Mouse (Mus musculus): Measurements from ENCODE around the gene Cdkn1a. TPM values are rescaled to one million over a fixed set of nuclear protein-coding genes. Genes with fewer than 3 reads are reported as not detected.

The Cdkn1a gene
- polyA plus RNA-seq, 1 experiment from 2014 or later = 34.0 TPM

DNA sequence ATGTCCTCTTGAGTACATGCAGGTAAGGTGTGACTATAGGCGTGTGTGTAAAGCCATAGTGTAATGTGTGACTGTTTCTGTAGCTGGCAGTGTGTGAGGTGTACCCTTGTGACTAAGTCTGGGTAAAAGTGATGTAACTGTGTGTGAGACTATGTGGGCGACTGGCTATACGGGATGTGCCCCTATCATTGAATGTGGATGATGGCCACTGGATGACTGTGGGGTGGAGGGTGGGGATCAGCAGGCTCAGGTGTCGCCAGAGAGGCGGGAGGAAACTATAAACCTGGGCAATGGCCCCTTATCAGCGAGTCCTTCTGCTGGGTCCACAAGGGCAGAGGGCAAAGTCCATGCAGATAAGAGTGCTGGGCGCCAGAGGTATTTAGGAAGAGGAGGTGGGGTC, 40.9 kb upstream of the Cdkn1a start:
- Histone ChIP-seq H3K9ac (no peak overlapping the region), H3K4me3 (replicated peaks) (no peak overlapping the region), H3K9me3 (no peaks in the 10 kb centered on the region), H3K4me1 (0 out of 2 replicates have a peak, but pooled peaks cover 4% of the 10 kb centered on the region), H3K36me3 (replicated peaks) (peaks cover 29% of the 10 kb centered on the region), H3K27ac (no peak overlapping the region), H3K4me2 (no peak overlapping the region), H3K27me3 (no peaks in the 10 kb centered on the region)
- 86% methylated on average over 7 of the region's 7 CpGs for WGBS
- no peak for ATAC-seq (ENCODE audit: low FRiP score)

DNA sequence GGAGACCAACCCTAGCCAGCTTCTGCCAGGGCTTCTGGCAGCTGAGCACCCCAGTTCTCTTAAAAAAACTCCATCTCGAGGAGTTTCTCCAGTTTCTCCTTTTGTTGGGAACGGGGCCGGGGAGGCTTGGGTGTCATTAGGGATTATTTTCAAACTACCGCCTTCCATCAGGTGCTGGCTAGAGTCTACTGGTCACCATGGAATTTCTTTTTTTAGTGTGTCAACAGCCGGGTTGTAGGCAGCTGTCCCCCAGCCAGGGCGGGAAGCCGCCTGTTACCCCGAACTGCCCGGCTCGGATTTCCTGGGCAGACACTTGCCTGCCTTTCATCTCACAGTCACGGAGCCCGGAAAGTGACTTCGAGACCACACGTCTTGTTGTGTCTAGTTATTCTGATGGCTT, 40.0 kb upstream of the Cdkn1a start:
- Histone ChIP-seq H3K27me3 (no peaks in the 10 kb centered on the region), H3K9me3 (no peaks in the 10 kb centered on the region), H3K4me3 (replicated peaks) (no peak overlapping the region), H3K9ac (peak overlapping the region; percentile 13; the same call in 1 of the 2 replicates), H3K27ac (no peak overlapping the region), H3K4me2 (no peak overlapping the region), H3K4me1 (0 out of 2 replicates have a peak, but pooled peaks cover 4% of the 10 kb centered on the region), H3K36me3 (replicated peaks) (peaks cover 20% of the 10 kb centered on the region)
- no peak for ATAC-seq (ENCODE audit: low FRiP score)
- 74% methylated on average over 14 of the region's 14 CpGs for WGBS

DNA sequence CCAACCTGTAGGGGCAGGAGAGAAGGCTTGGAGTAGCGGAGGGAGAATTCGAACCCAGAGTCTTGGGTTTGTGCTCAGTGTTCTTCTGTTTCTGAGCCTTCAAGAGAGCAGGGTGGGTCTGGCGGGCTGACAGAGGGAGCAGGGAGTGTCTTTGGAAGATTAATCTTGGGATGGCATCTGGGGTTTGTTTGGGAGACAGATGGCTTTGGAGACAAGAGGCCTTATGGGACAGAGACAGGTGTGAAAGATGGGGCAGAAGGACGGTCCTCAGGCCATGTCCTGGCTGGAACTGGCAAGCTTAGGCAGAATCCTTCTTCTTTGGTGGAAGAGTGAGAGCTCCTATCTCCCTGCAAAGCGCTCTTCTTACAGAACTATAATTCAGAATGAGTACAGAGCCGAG, 37.7 kb upstream of the Cdkn1a start:
- Histone ChIP-seq H3K9me3 (no peaks in the 10 kb centered on the region), H3K36me3 (replicated peaks) (peaks cover 1% of the 10 kb centered on the region; the same call in 1 of the 2 replicates), H3K27ac (no peak overlapping the region), H3K4me3 (replicated peaks) (no peak overlapping the region), H3K27me3 (no peaks in the 10 kb centered on the region), H3K9ac (no peak overlapping the region), H3K4me2 (no peak overlapping the region), H3K4me1 (peaks cover 17% of the 10 kb centered on the region)
- ATAC-seq (ENCODE audit: low FRiP score) = no peak
- WGBS = 91% methylated on average over 6 of the region's 6 CpGs

- 81% methylated on average over 7 of the region's 7 CpGs for WGBS
- no peak for ATAC-seq (ENCODE audit: low FRiP score)
- peaks cover 16% of the 10 kb centered on the region for H3K4me1 ChIP-seq
- H3K36me3 ChIP-seq (replicated peaks) = no peaks in the 10 kb centered on the region
- H3K4me3 ChIP-seq (replicated peaks) = no peak overlapping the region
- no peaks in the 10 kb centered on the region for H3K9me3 ChIP-seq
- no peak overlapping the region for H3K4me2 ChIP-seq
- H3K27ac ChIP-seq = no peak overlapping the region
- no peak overlapping the region for H3K9ac ChIP-seq
- H3K27me3 ChIP-seq = no peaks in the 10 kb centered on the region
Observed at GRCm38 (mm10) chr17:29053841-29054240, 36.9 kb upstream of the Cdkn1a start.

GRCm38 (mm10) chr17:29054429-29054828, 36.3 kb upstream of the Cdkn1a start:
- ATAC-seq (ENCODE audit: low FRiP score) = no peak
- Histone ChIP-seq H3K4me1 (peaks cover 13% of the 10 kb centered on the region), H3K4me3 (replicated peaks) (no peak overlapping the region), H3K4me2 (no peak overlapping the region), H3K27me3 (no peaks in the 10 kb centered on the region), H3K27ac (no peak overlapping the region), H3K36me3 (replicated peaks) (no peaks in the 10 kb centered on the region), H3K9ac (no peak overlapping the region), H3K9me3 (no peaks in the 10 kb centered on the region)
- WGBS = 80% methylated on average over 6 of the region's 6 CpGs

DNA sequence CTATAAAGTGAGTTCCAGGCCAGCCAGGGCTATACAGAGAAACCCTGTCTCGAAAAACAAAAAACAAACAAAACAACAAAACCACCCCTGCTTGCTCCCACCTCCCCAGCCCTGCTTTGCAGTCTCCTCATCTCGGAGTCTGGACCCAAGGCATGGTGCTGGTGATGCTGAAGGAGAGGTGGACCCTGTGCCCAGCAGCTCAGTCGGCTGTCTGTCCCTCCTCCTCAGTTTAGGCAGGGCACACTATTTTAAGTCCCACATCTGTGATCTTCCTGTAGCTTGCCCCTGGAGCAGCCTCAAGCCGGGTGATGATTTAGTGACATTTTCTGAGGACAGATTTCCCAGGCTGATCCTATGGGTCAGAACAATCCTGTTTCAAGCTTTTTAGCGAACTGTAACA, 35.2 kb upstream of the Cdkn1a start:
- no peak for ATAC-seq (ENCODE audit: low FRiP score)
- Histone ChIP-seq H3K27ac (no peak overlapping the region), H3K4me1 (peaks cover 13% of the 10 kb centered on the region), H3K4me2 (no peak overlapping the region), H3K9ac (no peak overlapping the region), H3K4me3 (replicated peaks) (no peak overlapping the region), H3K27me3 (no peaks in the 10 kb centered on the region), H3K9me3 (no peaks in the 10 kb centered on the region), H3K36me3 (replicated peaks) (no peaks in the 10 kb centered on the region)
- 70% methylated on average over 5 of the region's 5 CpGs for WGBS

GRCm38 (mm10) chr17:29056207-29056606, 34.6 kb upstream of the Cdkn1a start:
- no peak overlapping the region for H3K4me2 ChIP-seq
- peaks cover 13% of the 10 kb centered on the region for H3K4me1 ChIP-seq
- no peaks in the 10 kb centered on the region for H3K9me3 ChIP-seq
- no peaks in the 10 kb centered on the region for H3K36me3 ChIP-seq (replicated peaks)
- no peak overlapping the region for H3K4me3 ChIP-seq (replicated peaks)
- no peaks in the 10 kb centered on the region for H3K27me3 ChIP-seq
- WGBS = 55% methylated on average over 7 of the region's 7 CpGs
- H3K9ac ChIP-seq = no peak overlapping the region
- H3K27ac ChIP-seq = no peak overlapping the region
- 0 out of 2 replicates have a peak, but pooled peaks have one; percentile 6 for ATAC-seq (ENCODE audit: low FRiP score)

DNA sequence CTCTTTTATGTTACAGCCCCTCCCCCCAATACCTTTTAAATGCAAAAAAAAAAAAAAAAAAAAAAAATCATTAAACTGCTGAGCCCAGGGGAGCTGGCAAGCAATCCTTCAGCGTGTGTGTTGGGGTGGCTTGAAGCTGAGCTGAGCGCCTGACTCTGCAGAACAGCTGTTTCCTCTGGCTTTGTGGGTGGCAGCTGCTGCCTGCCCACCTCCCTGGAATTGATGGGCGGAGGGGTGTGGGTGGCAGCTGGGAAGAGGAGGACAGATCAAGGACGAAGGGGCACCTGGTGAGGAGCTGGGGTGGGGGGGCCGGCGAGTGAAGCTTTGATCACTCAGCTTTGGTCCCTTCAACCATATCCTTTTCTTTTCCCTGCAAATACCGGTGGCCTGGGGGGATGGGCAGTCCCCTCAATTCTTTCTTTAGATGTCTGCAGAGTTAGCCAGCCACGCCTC, 34.1 kb upstream of the Cdkn1a start:
- peak; percentile 55 for ATAC-seq (ENCODE audit: low FRiP score)
- Histone ChIP-seq H3K27ac (peak overlapping the region; percentile 32; the same call in 1 of the 2 replicates), H3K4me1 (peaks cover 13% of the 10 kb centered on the region), H3K4me2 (no peak overlapping the region; the same call in 1 of the 2 replicates), H3K36me3 (replicated peaks) (no peaks in the 10 kb centered on the region), H3K9ac (no peak overlapping the region), H3K4me3 (replicated peaks) (no peak overlapping the region), H3K27me3 (no peaks in the 10 kb centered on the region), H3K9me3 (no peaks in the 10 kb centered on the region)
- 5% methylated on average over 8 of the region's 8 CpGs for WGBS

DNA sequence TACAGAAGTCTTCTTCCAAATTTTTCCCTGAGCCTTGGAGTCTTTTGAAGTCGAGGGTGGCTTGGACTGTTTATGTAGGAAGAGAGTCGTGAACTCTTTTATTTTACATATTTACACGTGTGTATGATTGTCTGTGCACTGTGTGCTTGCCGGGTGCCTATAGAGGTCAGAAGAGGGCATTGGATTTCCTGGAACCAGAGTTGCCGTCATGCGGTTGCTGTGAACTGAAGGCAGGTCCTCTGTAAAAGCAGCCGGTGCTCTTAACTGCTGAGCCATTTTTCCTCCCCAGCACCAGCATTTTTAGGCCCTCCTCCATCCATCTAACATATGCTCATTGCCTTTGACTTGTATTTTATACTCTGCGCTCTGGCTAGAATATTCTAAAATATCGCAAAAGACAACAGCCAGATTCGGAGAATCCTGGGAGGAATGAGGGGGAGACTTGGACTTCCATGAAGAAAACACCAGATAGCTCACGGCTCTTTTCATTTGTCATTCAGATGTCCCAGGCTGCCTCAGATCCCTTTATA, 33.4 kb upstream of the Cdkn1a start:
- peak overlapping the region; percentile 32; the same call in 1 of the 2 replicates for H3K27ac ChIP-seq
- WGBS = 87% methylated on average over 11 of the region's 11 CpGs
- no peaks in the 10 kb centered on the region for H3K27me3 ChIP-seq
- peaks cover 16% of the 10 kb centered on the region for H3K4me1 ChIP-seq
- no peaks in the 10 kb centered on the region for H3K9me3 ChIP-seq
- no peaks in the 10 kb centered on the region for H3K36me3 ChIP-seq (replicated peaks)
- H3K9ac ChIP-seq = no peak overlapping the region
- no peak overlapping the region for H3K4me2 ChIP-seq
- no peak overlapping the region for H3K4me3 ChIP-seq (replicated peaks)
- ATAC-seq (ENCODE audit: low FRiP score) = no peak

GRCm38 (mm10) chr17:29057961-29058360, 32.8 kb upstream of the Cdkn1a start:
- WGBS = 87% methylated on average over 10 of the region's 10 CpGs
- Histone ChIP-seq H3K4me2 (no peak overlapping the region), H3K36me3 (replicated peaks) (no peaks in the 10 kb centered on the region), H3K27ac (no peak overlapping the region), H3K4me1 (peaks cover 21% of the 10 kb centered on the region), H3K27me3 (no peaks in the 10 kb centered on the region), H3K9ac (no peak overlapping the region), H3K9me3 (no peaks in the 10 kb centered on the region), H3K4me3 (replicated peaks) (no peak overlapping the region)
- no peak for ATAC-seq (ENCODE audit: low FRiP score)

GRCm38 (mm10) chr17:29058487-29058886, 32.3 kb upstream of the Cdkn1a start:
- Histone ChIP-seq H3K27me3 (no peaks in the 10 kb centered on the region), H3K9me3 (no peaks in the 10 kb centered on the region), H3K4me2 (no peak overlapping the region), H3K4me3 (replicated peaks) (no peak overlapping the region), H3K4me1 (peaks cover 26% of the 10 kb centered on the region), H3K36me3 (replicated peaks) (no peaks in the 10 kb centered on the region), H3K27ac (no peak overlapping the region), H3K9ac (no peak overlapping the region)
- ATAC-seq (ENCODE audit: low FRiP score) = no peak
- 73% methylated on average over 8 of the region's 8 CpGs for WGBS

GRCm38 (mm10) chr17:29059581-29059980, 31.2 kb upstream of the Cdkn1a start:
- 92% methylated on average over 3 of the region's 3 CpGs for WGBS
- H3K9ac ChIP-seq = no peak overlapping the region
- H3K27ac ChIP-seq = no peak overlapping the region
- H3K4me1 ChIP-seq = peaks cover 26% of the 10 kb centered on the region
- no peaks in the 10 kb centered on the region for H3K27me3 ChIP-seq
- ATAC-seq (ENCODE audit: low FRiP score) = no peak
- H3K9me3 ChIP-seq = no peaks in the 10 kb centered on the region
- no peak overlapping the region for H3K4me3 ChIP-seq (replicated peaks)
- no peaks in the 10 kb centered on the region for H3K36me3 ChIP-seq (replicated peaks)
- no peak overlapping the region for H3K4me2 ChIP-seq

DNA sequence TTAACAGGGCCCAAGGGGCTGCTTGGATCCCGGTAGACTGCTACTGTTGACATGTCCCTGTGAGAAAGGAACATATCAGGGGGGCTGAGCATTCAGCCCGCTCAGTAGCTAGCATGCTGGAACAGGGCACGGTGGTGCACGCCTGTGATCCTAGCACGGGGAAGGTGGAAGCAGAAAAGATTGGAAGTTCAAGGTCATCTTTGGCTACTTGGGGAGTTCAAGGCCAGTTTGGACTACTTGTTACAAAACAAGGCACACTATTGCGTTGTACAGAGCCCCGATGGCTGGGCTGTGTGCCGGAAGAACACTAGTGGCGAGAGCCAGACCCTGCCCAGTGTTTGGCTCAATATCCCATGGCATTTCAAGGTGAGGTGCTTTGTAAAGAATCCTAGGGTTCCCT, 29.8 kb upstream of the Cdkn1a start:
- no peaks in the 10 kb centered on the region for H3K9me3 ChIP-seq
- H3K4me2 ChIP-seq = no peak overlapping the region
- 91% methylated on average over 9 of the region's 9 CpGs for WGBS
- no peak overlapping the region for H3K4me3 ChIP-seq (replicated peaks)
- ATAC-seq (ENCODE audit: low FRiP score) = no peak
- H3K9ac ChIP-seq = no peak overlapping the region
- H3K27me3 ChIP-seq = no peaks in the 10 kb centered on the region
- no peaks in the 10 kb centered on the region for H3K36me3 ChIP-seq (replicated peaks)
- H3K4me1 ChIP-seq = peaks cover 26% of the 10 kb centered on the region
- no peak overlapping the region for H3K27ac ChIP-seq

All from forebrain, embryonic 12.5 days (tissue).